Mouse (Mus musculus) T-cell, adult 66 days (primary cell): Measurements from ENCODE around the gene Ccdc22. TPM values are rescaled to one million over a fixed set of nuclear protein-coding genes. Genes with fewer than 3 reads are reported as not detected.

Experiments
- total RNA-seq, 2 experiments: library from RNA; stranded (reverse); gene quantifications; 3 replicates in 1 of 2; 4 replicates in 1 of 2; pipeline ENCODE4 v1.2.4; 2023

Ccdc22 gene
- total RNA-seq: 10 to 100 TPM; 23.3 to 32.6 TPM

GRCm38 (mm10) chrX:7604879-7605574 lies at the start of gene Ccdc22:
Gene Ccdc22 (minus strand): TSS chrX:7605517.

GRCm38 (mm10) chrX:7638401-7639091 lies 33.2 kb upstream of the Ccdc22 start, which contains the start of gene Syp:
Gene Syp (plus strand): TSS chrX:7638471.

GRCm38 (mm10) chrX:7606783-7607182 lies 1.5 kb upstream of the Ccdc22 start, which contains the start of gene Cacna1f:
Gene Cacna1f (plus strand): TSS chrX:7607083.

GRCm38 (mm10) chrX:7574087-7574884 lies 31.0 kb downstream of the Ccdc22 start, which contains the start of gene Ppp1r3f:
Gene Ppp1r3f (minus strand): TSS chrX:7574283.

DNA sequence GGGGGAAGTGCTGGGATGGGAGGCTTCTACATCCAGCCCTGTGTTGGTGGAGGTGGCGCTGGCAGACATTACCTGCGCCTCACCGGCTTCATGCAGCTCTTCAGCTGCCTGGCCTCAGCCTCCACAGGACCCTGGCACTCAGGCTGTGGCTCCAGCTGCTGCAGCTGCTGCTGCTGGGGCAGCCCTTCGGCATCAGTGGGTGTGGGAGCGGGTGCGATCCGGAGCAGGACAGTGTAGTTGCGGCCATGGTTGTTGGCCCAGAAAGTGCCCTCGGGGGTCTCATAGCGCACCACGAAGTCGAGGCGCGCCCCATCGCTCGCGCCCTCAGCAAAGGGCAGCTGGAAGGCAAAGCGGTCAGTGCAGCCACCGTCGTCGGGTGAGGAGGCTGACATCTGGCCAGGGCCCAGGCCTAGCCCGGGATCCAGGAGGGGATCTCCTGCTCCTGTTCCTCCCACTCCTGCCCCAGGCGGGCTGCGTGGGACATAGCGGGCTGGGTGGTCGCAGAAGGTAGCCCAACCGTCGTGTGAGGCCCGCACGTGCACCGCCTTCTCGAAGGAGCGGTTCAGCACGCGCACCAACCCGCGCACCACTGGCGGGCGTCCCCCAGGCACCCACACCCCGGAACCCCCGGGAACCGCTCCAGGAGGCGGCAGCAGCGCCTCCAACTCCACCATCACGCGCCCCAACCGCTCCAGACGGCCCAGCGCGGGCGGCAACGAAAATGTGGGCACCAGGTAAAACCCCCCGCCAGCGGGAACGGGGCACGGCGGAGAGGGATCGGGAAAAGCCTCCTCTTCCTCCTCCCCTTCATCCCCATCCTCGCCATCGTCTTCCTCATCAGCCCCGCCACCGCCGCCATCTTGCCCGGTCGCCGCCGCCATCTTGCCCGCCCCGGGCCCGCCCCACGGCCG lies 31.9 kb downstream of the Ccdc22 start, which contains the start of gene Foxp3:
TSS of gene Foxp3 (plus strand) at position 469 of the 911 bp plus-strand sequence.

Other genes with a start within 250 kb of the Ccdc22 start
- gene Usp27x, start 229.7 kb downstream of the Ccdc22 start, total RNA-seq: 1 to 10 TPM in 1 of 2 experiments, under 1 TPM in 1; 0.87 to 1.0 TPM
- gene Foxp3, start 31.9 kb downstream of the Ccdc22 start, total RNA-seq: 10 to 100 TPM; 24.9 to 29.5 TPM
- 10 to 100 TPM; 13.8 to 19.6 TPM for gene Ppp1r3f, start 31.2 kb downstream of the Ccdc22 start, total RNA-seq
- under 1 TPM in 1 of 2 experiments, not detected in 1; 0.30 TPM for gene Cacna1f, start 1.6 kb upstream of the Ccdc22 start, total RNA-seq
- 1 to 10 TPM; 1.2 to 1.3 TPM for gene Syp, start 33.0 kb upstream of the Ccdc22 start, total RNA-seq
- gene Prickle3, start 51.7 kb upstream of the Ccdc22 start, total RNA-seq: 10 to 100 TPM; 29.7 to 31.5 TPM
- gene Plp2, start 65.9 kb upstream of the Ccdc22 start, total RNA-seq: 10 to 100 TPM; 40.6 to 42.5 TPM
- not detected for gene Magix, start 75.7 kb upstream of the Ccdc22 start, total RNA-seq
- 10 to 100 TPM; 46.6 to 47.9 TPM for gene Gpkow, start 91.6 kb upstream of the Ccdc22 start, total RNA-seq
- 100 to 1,000 TPM in 1 of 2 experiments, 10 to 100 TPM in 1; 96.7 to 116 TPM for gene Wdr45, start 108.8 kb upstream of the Ccdc22 start, total RNA-seq
- gene Gm45208, start 116.7 kb upstream of the Ccdc22 start, total RNA-seq: not detected
- gene Praf2, start 122.9 kb upstream of the Ccdc22 start, total RNA-seq: 10 to 100 TPM; 18.8 to 20.1 TPM
- gene Ccdc120, start 145.4 kb upstream of the Ccdc22 start, total RNA-seq: not detected
- 10 to 100 TPM; 20.3 to 30.5 TPM for gene Tfe3, start 157.0 kb upstream of the Ccdc22 start, total RNA-seq
- gene Gripap1, start 184.2 kb upstream of the Ccdc22 start, total RNA-seq: 100 to 1,000 TPM; 164 to 170 TPM
- 1 to 10 TPM; 1.4 to 2.0 TPM for gene Kcnd1, start 216.8 kb upstream of the Ccdc22 start, total RNA-seq
- gene Otud5, start 235.8 kb upstream of the Ccdc22 start, total RNA-seq: 100 to 1,000 TPM; 176 to 193 TPM